Mouse (Mus musculus) hindbrain, embryonic 13.5 days (tissue): ENCODE measurements around the gene Il27. TPM values are rescaled to one million over a fixed set of nuclear protein-coding genes. Genes with fewer than 3 reads are reported as not detected.
"Not testable (repeated sequence)": the region's sequence is repeated elsewhere in the genome, so short reads cannot be mapped to it uniquely, and the experiment has no call there.

Experiments
- ATAC-seq: fragments of 200-750 bp; cut with Nextera tagmentation; 2 replicates; pipeline ENCODE4 v1.8.0; 2017; ENCODE audit warnings: moderate TSS enrichment; ENCODE audit not compliant: low FRiP score
- H3K27ac ChIP-seq: fragments of 300-500 bp; sonication (generic); 2 replicates; pipeline ENCODE4 v1.5.1; 2015; ENCODE audit warnings: inconsistent platforms, mild to moderate bottlenecking, moderate library complexity
- H3K27me3 ChIP-seq: fragments of 300-500 bp; sonication (generic); 2 replicates; pipeline ENCODE4 v1.6.1; 2015; ENCODE audit warnings: mild to moderate bottlenecking, inconsistent platforms
- H3K36me3 ChIP-seq: fragments of 300-500 bp; sonication (generic); 2 replicates; pipeline ENCODE4 v1.6.1; 2015; ENCODE audit warnings: mild to moderate bottlenecking, inconsistent platforms
- H3K4me1 ChIP-seq: fragments of 300-500 bp; sonication (generic); replicated peaks from 2 replicates; pipeline ENCODE4 v1.6.1; 2015; ENCODE audit warnings: inconsistent platforms
- H3K4me2 ChIP-seq: fragments of 300-500 bp; sonication (generic); 2 replicates; pipeline ENCODE4 v1.6.1; 2015; ENCODE audit warnings: inconsistent platforms, mild to moderate bottlenecking, moderate library complexity
- H3K4me3 ChIP-seq: fragments of 300-500 bp; sonication (generic); 2 replicates; pipeline ENCODE4 v1.5.1; 2015; ENCODE audit warnings: mild to moderate bottlenecking, inconsistent platforms
- H3K9ac ChIP-seq: fragments of 300-500 bp; sonication (generic); 2 replicates; pipeline ENCODE4 v1.6.1; 2015; ENCODE audit warnings: mild to moderate bottlenecking, inconsistent platforms
- H3K9me3 ChIP-seq: fragments of 300-500 bp; sonication (generic); 2 replicates; pipeline ENCODE4 v1.6.1; 2016; ENCODE audit warnings: inconsistent platforms
- WGBS: fragments of 180-500 bp; shearing (Covaris S2); methylation state at CpG from one replicate; pipeline ENCODE4 v1.1.7; 2015; 5-methylcytosine and 5-hydroxymethylcytosine counted together
- polyA plus RNA-seq: library from polyadenylated mRNA; unstranded; fragments of >200 nt; fragmentation: Nextera tagmentation; extraction: Ambion mirVana; gene quantifications from 2 replicates; pipeline ENCODE4 v1.2.1, GENCODE M21; 2015

Gene Il27
- not detected in 2 replicates for polyA plus RNA-seq

DNA sequence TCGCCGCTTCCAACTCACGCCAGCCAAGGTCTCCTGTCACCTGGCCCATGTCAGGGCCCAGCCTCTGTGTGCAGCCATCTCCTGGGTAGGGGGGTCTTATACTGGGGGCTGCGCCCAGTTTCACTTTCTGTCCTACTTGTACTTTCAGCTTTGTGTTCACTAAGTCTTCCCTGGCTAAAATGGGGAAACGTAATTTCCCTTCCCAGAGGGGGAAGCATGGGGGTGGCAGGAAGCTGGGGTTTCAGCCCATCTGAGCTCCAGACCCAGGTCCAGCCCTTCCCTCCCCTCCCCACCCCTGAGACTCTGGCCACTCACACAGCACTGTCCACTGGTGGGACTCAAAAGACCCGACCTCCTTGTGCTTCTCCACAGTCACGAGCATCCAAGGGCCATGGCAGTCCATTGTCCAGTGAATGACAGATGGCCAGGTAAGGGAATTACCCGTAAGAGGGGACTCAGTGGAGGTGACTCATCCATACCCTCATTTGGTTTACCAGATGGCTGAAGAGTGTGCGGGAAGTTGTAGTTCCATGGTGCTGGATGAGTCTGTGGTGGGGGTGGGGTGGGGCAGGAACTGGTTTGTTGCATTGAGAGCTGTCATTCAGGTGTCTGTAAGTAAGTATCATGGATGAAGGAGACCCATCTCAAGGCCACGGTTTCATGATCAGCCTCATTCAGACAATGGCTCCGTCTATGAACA lies at the start of gene Il27:
Gene Il27, minus strand, starts transcription at position 80 of the 700 bp plus-strand sequence.
- no peak within 1 kb of the TSS for H3K4me3 ChIP-seq
- no peak within 1 kb of the TSS for H3K4me2 ChIP-seq
- H3K9ac ChIP-seq = no peak within 1 kb of the TSS
- 0 out of 2 replicates have a peak, but pooled peaks cover 6% of the 10 kb centered on the region for H3K27me3 ChIP-seq
- 84% methylated on average over 11 of the region's 11 CpGs for WGBS
- no peak within 1 kb of the TSS for H3K27ac ChIP-seq
- H3K9me3 ChIP-seq = no peaks in the 10 kb centered on the region
- ATAC-seq = no peak
- no peaks in the 10 kb centered on the region for H3K36me3 ChIP-seq
- H3K4me1 ChIP-seq = no peaks in the 10 kb centered on the region

DNA sequence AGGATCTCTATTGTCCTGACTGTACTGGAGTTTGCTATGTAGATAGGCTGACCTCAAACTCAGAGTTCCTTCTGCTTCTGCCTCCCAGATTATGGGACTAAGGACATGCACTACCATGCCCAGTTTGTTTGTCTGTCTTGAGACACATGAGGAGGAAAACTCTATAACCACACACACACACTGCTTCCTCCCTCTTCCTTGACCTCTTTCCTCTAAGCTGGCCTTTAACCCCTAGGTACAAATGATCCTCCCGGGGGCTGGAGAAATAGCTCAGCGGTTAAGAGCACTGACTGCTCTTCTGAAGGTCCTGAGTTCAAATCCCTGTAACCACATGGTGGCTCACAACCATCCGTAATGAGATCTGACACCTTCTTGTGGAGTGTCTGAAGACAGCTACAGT lies 49.6 kb upstream of the Il27 start:
- Histone ChIP-seq H3K27me3 (no peaks in the 10 kb centered on the region), H3K4me1 (peaks cover 6% of the 10 kb centered on the region), H3K4me3 (no peak overlapping the region), H3K4me2 (no peak overlapping the region), H3K9ac (no peak overlapping the region), H3K27ac (no peak overlapping the region), H3K9me3 (no peaks in the 10 kb centered on the region), H3K36me3 (no peaks in the 10 kb centered on the region)
- 61% methylated on average over 3 of the region's 3 CpGs for WGBS
- ATAC-seq = no peak

DNA sequence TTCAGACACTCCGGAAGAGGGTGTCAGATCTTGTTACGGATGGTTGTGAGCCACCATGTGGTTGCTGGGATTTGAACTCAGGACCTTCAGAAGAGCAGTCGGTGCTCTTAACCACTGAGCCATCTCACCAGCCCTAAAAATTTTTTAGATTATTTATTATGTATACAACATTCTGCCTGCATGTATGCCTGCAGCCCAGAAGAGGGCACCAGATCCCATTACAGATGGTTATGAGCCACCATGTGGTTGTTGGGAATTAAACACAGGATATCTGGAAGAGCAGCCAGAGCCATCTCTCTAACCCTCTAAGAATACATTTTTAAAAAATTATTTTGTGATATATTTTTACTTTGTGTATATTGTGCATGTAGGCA lies 48.5 kb upstream of the Il27 start:
- H3K36me3 ChIP-seq, ATAC-seq: not testable (repeated sequence)
- 78% methylated on average over 3 of the region's 3 CpGs for WGBS

DNA sequence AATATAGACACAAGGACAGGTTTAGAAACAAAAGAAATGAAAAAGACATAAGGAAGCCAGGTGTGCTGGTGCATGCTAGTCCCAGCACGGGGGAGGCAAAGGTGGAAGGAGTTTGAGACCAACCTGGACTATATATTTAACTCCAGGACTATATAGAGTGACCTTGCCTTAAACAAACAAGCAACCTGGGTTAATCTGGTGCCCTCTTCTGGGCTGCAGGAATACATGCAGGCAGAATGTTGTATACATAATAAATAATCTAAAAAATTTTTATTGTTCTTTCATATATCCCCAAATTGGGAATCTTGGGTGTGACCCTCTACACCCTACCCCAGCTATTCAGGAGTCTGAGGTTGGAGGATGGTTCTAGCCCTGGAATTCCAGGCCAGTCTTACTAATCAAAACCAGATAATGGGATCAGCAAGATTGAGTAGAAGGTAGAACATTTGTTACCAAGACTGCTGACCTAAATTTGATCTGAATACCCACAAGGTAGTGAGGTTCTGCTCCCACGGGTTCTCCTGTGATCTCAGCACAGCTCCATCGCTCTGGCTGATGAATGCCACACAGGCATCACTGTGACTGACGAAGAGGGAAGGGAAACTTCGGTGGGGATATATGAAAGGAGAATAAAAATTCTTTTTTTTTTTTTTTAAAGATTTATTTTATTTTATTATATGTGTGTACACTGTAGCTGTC lies 48.0 kb upstream of the Il27 start:
- no peaks in the 10 kb centered on the region for H3K36me3 ChIP-seq
- no peak overlapping the region for H3K4me2 ChIP-seq
- H3K9ac ChIP-seq = no peak overlapping the region
- H3K27me3 ChIP-seq = peaks cover 8% of the 10 kb centered on the region; the same call in 1 of the 2 replicates
- H3K4me3 ChIP-seq = no peak overlapping the region
- no peaks in the 10 kb centered on the region for H3K4me1 ChIP-seq
- no peaks in the 10 kb centered on the region for H3K9me3 ChIP-seq
- no peak overlapping the region for H3K27ac ChIP-seq
- ATAC-seq = no peak
- 80% methylated on average over 5 of the region's 5 CpGs for WGBS

More for the DNA sequence above, 48.5 kb upstream of the Il27 start:
- not testable (repeated sequence) for H3K4me2 ChIP-seq, H3K9ac ChIP-seq, H3K9me3 ChIP-seq, H3K4me3 ChIP-seq, H3K27me3 ChIP-seq, H3K4me1 ChIP-seq, H3K27ac ChIP-seq

DNA sequence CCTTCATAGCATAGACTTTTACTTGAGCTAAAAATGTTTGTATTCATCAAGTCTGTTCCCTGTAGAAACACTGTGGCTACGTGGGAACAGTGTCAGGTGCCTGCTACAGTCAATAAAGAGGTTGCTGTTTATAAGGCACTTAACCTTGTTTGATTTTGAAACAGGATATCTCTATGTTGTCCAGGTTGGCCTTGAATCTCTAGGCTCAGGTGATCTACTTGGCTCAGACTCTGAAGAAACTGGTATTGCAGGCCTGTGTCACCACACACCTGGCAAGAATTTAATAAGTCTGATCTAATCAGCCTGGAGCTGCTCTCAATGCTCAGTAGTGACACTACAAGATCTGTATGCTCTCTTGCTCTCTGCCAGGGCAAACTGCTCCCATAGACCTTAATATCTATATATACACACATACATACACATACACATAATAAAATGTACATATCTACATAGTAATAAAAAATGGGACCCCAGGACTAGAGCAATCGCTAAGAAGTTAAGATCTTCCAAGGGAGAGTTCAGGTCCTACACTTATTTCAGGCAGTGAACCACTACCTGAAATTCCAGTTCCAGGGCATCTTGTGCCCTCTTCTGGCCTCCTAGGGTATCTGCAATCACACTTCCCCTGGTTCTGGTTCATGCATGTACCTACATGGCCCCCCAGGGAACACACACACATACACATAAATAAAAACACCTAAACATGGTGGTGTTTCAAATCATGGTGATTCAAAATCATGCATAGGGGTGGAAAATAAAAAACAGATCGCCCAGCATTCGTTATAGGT lies 42.2 kb upstream of the Il27 start:
- Histone ChIP-seq H3K27me3 (peaks cover 10% of the 10 kb centered on the region; the same call in 1 of the 2 replicates), H3K4me3 (no peak overlapping the region), H3K9me3 (no peaks in the 10 kb centered on the region), H3K4me1 (no peaks in the 10 kb centered on the region), H3K4me2 (no peak overlapping the region), H3K27ac (no peak overlapping the region), H3K9ac (no peak overlapping the region), H3K36me3 (no peaks in the 10 kb centered on the region)
- WGBS = 23% methylated on average over 4 of the region's 4 CpGs
- no peak for ATAC-seq

DNA sequence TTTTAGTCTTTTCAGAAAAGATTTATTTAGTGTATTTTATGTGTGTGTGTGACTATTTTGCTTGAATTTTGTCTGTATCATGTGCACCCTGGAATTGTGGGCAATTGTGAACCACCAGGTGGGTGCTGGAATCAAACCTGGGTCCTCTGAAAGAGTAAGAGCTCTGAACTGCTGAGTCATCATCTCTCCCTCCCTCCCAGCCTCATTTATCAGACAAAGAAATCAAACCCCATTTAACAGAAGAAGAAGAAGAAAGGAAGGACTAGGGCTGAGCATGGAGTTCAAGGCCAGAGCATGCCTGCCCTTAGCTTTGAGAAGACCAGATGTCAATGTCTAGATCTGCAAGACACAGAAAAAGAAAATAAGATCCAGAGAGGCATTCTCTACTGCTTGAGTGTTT lies 40.6 kb upstream of the Il27 start:
- Histone ChIP-seq H3K9me3 (no peaks in the 10 kb centered on the region), H3K4me2 (no peak overlapping the region), H3K4me3 (no peak overlapping the region), H3K9ac (no peak overlapping the region), H3K27me3 (peaks cover 10% of the 10 kb centered on the region; the same call in 1 of the 2 replicates), H3K27ac (no peak overlapping the region), H3K4me1 (no peaks in the 10 kb centered on the region), H3K36me3 (no peaks in the 10 kb centered on the region)
- ATAC-seq = no peak

DNA sequence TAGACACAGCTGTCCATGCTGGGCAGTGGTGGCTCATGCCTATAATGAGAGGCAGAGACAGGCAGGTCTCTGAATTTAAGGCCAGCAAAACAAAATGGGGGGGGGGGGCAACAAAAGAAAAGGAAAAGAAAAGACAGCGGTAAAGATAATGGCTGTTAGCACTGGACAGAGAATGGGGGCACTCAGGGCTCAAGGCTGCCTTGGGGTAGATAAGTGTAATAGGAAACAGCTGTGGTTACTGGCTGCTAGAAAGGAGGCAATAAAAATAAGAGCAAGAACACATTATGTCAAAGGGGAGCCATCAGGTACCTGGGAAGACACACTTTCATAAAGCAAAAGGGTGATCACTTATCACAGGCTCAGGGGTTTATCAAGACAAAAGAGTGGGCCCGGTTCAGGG lies 37.7 kb upstream of the Il27 start:
- Histone ChIP-seq H3K4me2 (no peak overlapping the region), H3K36me3 (no peaks in the 10 kb centered on the region), H3K9me3 (no peaks in the 10 kb centered on the region), H3K9ac (no peak overlapping the region), H3K27ac (no peak overlapping the region), H3K27me3 (no peaks in the 10 kb centered on the region), H3K4me3 (no peak overlapping the region), H3K4me1 (0 out of 2 replicates have a peak, but pooled peaks cover 4% of the 10 kb centered on the region)
- WGBS = 88% methylated on average over 2 of the region's 2 CpGs
- ATAC-seq = no peak

DNA sequence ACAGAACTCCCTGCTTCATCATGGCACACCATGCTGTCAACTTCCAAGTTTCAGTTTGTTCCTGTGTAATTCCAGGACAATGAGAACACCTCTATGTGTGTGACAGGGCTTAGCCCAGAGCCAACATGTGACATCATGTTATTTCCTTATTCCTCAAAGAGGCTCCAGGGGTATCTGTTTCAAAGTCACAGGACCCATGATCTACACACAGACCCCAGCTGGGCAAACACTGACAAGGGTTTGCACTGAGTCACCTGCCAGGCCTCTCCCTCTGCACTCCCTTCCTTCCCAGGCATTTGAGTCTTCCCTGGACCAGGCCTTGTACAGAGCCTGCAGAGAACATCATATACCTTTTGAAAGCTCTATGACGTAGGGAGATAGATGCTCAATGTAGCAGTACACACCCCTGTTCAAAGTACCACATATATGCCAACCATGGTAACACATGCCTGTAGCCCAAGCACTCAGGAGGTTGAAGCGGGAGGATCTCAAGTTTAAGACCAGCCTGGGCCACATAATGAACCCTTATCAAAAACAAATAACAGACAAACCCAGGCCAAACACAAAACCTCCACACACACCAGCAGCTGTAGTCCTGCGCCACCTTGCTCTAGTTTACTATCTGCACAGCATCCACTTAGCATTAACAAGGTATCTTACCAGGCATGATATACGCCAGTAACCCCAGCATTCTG lies 36.2 kb upstream of the Il27 start, which contains the start of gene Nupr1:
Gene Nupr1, minus strand, starts transcription at position 38 of the 695 bp plus-strand sequence.
- H3K36me3 ChIP-seq = no peaks in the 10 kb centered on the region
- no peak for ATAC-seq
- H3K27ac ChIP-seq = no peak within 1 kb of the TSS
- no peak within 1 kb of the TSS for H3K4me2 ChIP-seq
- WGBS = 93% methylated on average over 4 of the region's 4 CpGs
- no peak within 1 kb of the TSS for H3K4me3 ChIP-seq
- H3K9me3 ChIP-seq = no peaks in the 10 kb centered on the region
- 0 out of 2 replicates have a peak, but pooled peaks cover 4% of the 10 kb centered on the region for H3K4me1 ChIP-seq
- no peak within 1 kb of the TSS for H3K9ac ChIP-seq
- H3K27me3 ChIP-seq = no peaks in the 10 kb centered on the region

DNA sequence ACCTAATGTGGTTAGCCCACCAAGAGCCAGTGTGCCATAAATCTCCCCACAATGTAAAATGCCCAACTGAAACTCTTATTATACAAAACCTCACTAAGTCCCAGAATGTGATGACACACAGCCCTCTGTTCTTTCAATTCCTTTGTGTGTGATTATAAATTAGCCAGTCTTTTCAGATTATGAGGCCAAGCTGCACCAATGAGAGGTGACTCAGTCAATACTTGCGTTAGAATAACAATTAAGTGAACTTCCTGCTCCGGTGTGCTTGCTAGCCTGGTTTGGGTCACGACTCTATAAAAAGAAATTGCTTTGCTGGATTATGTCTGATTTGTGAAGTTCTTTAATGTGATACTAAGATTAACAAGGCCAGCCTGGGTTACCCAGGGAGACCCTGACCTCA lies 35.2 kb upstream of the Il27 start:
- ATAC-seq = no peak
- H3K27me3 ChIP-seq = no peaks in the 10 kb centered on the region
- 32% methylated on average over 3 of the region's 3 CpGs for WGBS

DNA sequence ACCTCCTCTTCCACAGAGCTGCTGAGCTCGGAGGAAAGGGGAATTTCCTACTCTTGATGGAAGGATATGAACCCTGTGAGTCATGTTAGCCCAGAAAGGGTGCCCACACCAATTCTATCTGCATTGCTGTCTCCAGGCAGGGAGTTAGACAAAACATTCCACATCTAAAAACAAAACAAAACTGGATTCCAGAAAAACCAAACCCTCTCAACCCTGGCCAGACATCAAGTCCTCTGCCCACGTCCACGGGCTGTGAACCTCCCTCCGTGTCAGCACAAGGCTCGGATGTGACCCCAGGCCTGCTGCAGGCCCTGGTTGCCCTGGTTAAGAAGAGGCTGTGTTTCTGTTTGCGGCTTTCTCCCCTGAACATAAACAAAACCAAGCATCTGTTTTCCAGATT lies 33.4 kb upstream of the Il27 start:
- Histone ChIP-seq H3K9ac (peak overlapping the region; percentile 40; the same call in 1 of the 2 replicates), H3K4me2 (no peak overlapping the region), H3K36me3 (no peaks in the 10 kb centered on the region), H3K27me3 (peaks cover 6% of the 10 kb centered on the region; the same call in 1 of the 2 replicates), H3K4me1 (peaks cover 5% of the 10 kb centered on the region; the same call in 1 of the 2 replicates), H3K27ac (no peak overlapping the region), H3K4me3 (no peak overlapping the region), H3K9me3 (no peaks in the 10 kb centered on the region)
- 81% methylated on average over 6 of the region's 6 CpGs for WGBS
- ATAC-seq = no peak

More for the DNA sequence above, 35.2 kb upstream of the Il27 start:
- Histone ChIP-seq H3K4me1 (0 out of 2 replicates have a peak, but pooled peaks cover 4% of the 10 kb centered on the region), H3K9me3 (no peaks in the 10 kb centered on the region), H3K4me2 (no peak overlapping the region), H3K9ac (no peak overlapping the region), H3K27ac (no peak overlapping the region), H3K36me3 (no peaks in the 10 kb centered on the region), H3K4me3 (no peak overlapping the region)

DNA sequence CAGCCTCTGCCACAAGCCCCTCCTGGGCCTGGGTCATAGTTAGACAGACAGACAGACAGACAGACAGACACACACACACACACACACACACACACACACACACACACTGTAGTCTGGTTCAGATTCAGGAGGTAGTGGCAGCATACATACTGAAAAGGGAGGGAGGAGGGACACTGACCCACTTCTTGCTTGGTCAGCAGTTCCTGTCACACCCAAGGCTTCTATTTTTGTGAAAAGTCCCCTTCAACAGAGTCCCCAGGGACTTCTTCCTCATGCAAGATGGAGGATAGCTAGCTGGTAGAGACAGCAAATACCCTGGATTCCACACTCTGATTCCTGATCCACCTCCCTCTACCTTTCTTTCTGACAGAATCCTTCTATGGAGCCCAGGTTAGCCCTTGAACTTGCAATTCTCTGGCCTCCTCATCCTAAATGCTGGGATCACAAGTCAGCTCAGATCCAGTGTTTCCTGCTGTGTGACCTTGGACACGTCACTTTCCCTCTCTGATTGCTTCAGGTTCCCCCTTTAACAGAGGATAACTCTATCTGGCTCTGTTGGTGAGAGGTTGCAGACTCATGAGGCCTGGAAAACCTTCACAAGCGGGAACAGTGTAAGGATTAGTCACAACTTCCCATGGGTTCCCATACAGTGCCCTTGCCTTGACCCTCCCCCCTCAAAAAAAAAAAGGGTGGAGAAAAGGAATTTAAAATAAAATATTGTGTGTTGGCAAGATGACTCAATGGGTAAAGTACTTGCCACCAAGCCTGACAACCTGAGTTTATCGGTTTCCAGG lies 31.3 kb upstream of the Il27 start:
- ATAC-seq = no peak
- WGBS = 91% methylated on average over 3 of the region's 3 CpGs
- Histone ChIP-seq H3K9ac (no peak overlapping the region), H3K27me3 (peaks cover 6% of the 10 kb centered on the region; the same call in 1 of the 2 replicates), H3K4me3 (no peak overlapping the region), H3K27ac (no peak overlapping the region), H3K4me2 (no peak overlapping the region), H3K4me1 (peaks cover 9% of the 10 kb centered on the region; the same call in 1 of the 2 replicates), H3K36me3 (no peaks in the 10 kb centered on the region), H3K9me3 (no peaks in the 10 kb centered on the region)
